Mouse (Mus musculus) MEL (cell line): ENCODE data around the gene Zfp653. TPM values are rescaled to one million over a fixed set of nuclear protein-coding genes. Genes with fewer than 3 reads are reported as not detected.

Source experiments
- DNase-seq: peaks from one replicate; pipeline ENCODE4 v3.0.0; 2011; ENCODE audit warnings: low read depth, low spot score
- H3K27ac ChIP-seq: 2 replicates; pipeline ENCODE4 v1.5.1; 2012; ENCODE audit warnings: low read depth, mild to moderate bottlenecking, control low read depth, low read length, moderate library complexity; ENCODE audit not compliant: control insufficient read depth
- H3K27me3 ChIP-seq, 2 experiments: fragments of 150-350 bp in 1 of 2; sonication (generic) in 1 of 2; 2 replicates each; pipeline ENCODE4 v1.6.1; 2012; ENCODE audit warnings: low read length in 2 of 2, mild to moderate bottlenecking in 2 of 2, improper control_type of control experiment in 1 of 2, moderate library complexity in 1 of 2; ENCODE audit not compliant: insufficient read depth in 2 of 2, control insufficient read depth in 1 of 2
- H3K36me3 ChIP-seq, 2 experiments: 2 replicates each; pipeline ENCODE4 v1.6.1; 2012 to 2014; ENCODE audit warnings: low read length in 2 of 2, improper control_type of control experiment in 1 of 2, inconsistent platforms in 1 of 2, mild to moderate bottlenecking in 1 of 2; ENCODE audit not compliant: insufficient read depth in 2 of 2, control insufficient read depth in 1 of 2
- H3K4me1 ChIP-seq, 2 experiments: fragments of 150-350 bp in 1 of 2; sonication (generic) in 1 of 2; 2 replicates each; pipeline ENCODE4 v1.6.1; 2012; ENCODE audit warnings: low read length in 2 of 2, improper control_type of control experiment in 1 of 2, mild to moderate bottlenecking in 1 of 2; ENCODE audit not compliant: insufficient read depth in 2 of 2, control insufficient read depth in 1 of 2
- H3K4me3 ChIP-seq, 2 experiments: fragments of 150-350 bp in 1 of 2; sonication (generic) in 1 of 2; 2 replicates each; pipeline ENCODE4 v1.5.1; 2012; ENCODE audit warnings: low read depth in 2 of 2, low read length in 2 of 2, mild to moderate bottlenecking in 2 of 2, moderate library complexity in 2 of 2, control low read depth in 1 of 2, improper control_type of control experiment in 1 of 2; ENCODE audit not compliant: control insufficient read depth in 1 of 2, insufficient read depth in 1 of 2
- H3K79me2 ChIP-seq: 2 replicates; pipeline ENCODE4 v1.6.1; 2012; ENCODE audit warnings: mild to moderate bottlenecking, low read length, moderate library complexity; ENCODE audit not compliant: control insufficient read depth, poor library complexity, insufficient read depth
- H3K9ac ChIP-seq: 2 replicates; pipeline ENCODE4 v1.6.1; 2012; ENCODE audit warnings: low read depth, mild to moderate bottlenecking, control low read depth, low read length, moderate library complexity; ENCODE audit not compliant: control insufficient read depth, poor library complexity, severe bottlenecking
- H3K9me3 ChIP-seq: fragments of 150-350 bp; sonication (generic); replicated peaks from 2 replicates; pipeline ENCODE4 v1.6.1; 2012; ENCODE audit warnings: mild to moderate bottlenecking, low read length, improper control_type of control experiment, moderate library complexity; ENCODE audit not compliant: insufficient read depth
- CHD1 ChIP-seq: IDR thresholded peaks from 2 replicates; pipeline ENCODE4 v1.6.1; 2012; ENCODE audit warnings: low read depth, mild to moderate bottlenecking, inconsistent platforms, low read length, improper control_type of control experiment
- CHD2 ChIP-seq: IDR thresholded peaks from 2 replicates; pipeline ENCODE4 v1.6.1; 2011; ENCODE audit warnings: low read length, improper control_type of control experiment
- CTCF ChIP-seq, 3 experiments: IDR thresholded peaks in 2 of 3; conservative IDR thresholded peaks in 1 of 3; 2 replicates each; pipeline ENCODE4 v1.5.1; 2011 to 2012; ENCODE audit warnings: low read length in 3 of 3, low read depth in 2 of 3, mild to moderate bottlenecking in 2 of 3, improper control_type of control experiment in 1 of 3, inconsistent platforms in 1 of 3, mixed read lengths in 1 of 3, moderate library complexity in 1 of 3; ENCODE audit not compliant: control insufficient read depth in 1 of 3, insufficient read depth in 1 of 3, poor library complexity in 1 of 3, severe bottlenecking in 1 of 3
- E2F4 ChIP-seq: IDR thresholded peaks from 2 replicates; pipeline ENCODE4 v1.6.1; 2011; ENCODE audit warnings: low read depth, low read length, improper control_type of control experiment, borderline replicate concordance
- ELF1 ChIP-seq: IDR thresholded peaks from 2 replicates; pipeline ENCODE4 v1.6.1; 2014; ENCODE audit warnings: low read depth, mild to moderate bottlenecking, inconsistent platforms, low read length, improper control_type of control experiment, moderate library complexity
- EP300 ChIP-seq, 2 experiments: IDR thresholded peaks; 2 replicates each; pipeline ENCODE4 v1.6.1; 2011; ENCODE audit warnings: improper control_type of control experiment in 2 of 2, low read length in 2 of 2, low read depth in 1 of 2, mild to moderate bottlenecking in 1 of 2
- ETS1 ChIP-seq: IDR thresholded peaks from 2 replicates; pipeline ENCODE4 v1.6.1; 2012; ENCODE audit warnings: low read depth, mild to moderate bottlenecking, inconsistent platforms, low read length, improper control_type of control experiment, moderate library complexity
- GABPA ChIP-seq: IDR thresholded peaks from 2 replicates; pipeline ENCODE4 v1.6.1; 2012; ENCODE audit warnings: low read depth, mild to moderate bottlenecking, inconsistent platforms, low read length, improper control_type of control experiment, moderate library complexity
- GATA1 ChIP-seq: IDR thresholded peaks from 2 replicates; pipeline ENCODE4 v1.6.1; 2011; ENCODE audit warnings: low read depth, low read length, improper control_type of control experiment
- HCFC1 ChIP-seq: IDR thresholded peaks from 2 replicates; pipeline ENCODE4 v1.6.1; 2012; ENCODE audit warnings: low read depth, mild to moderate bottlenecking, inconsistent platforms, low read length, improper control_type of control experiment, moderate library complexity
- KAT2A ChIP-seq: conservative IDR thresholded peaks from 2 replicates; pipeline ENCODE4 v1.6.1; 2012; ENCODE audit warnings: low read depth, low read length, improper control_type of control experiment, inconsistent platforms
- MAFK ChIP-seq: IDR thresholded peaks from 2 replicates; pipeline ENCODE4 v1.6.1; 2011; ENCODE audit warnings: low read depth, mild to moderate bottlenecking, low read length, improper control_type of control experiment, borderline replicate concordance
- MAX ChIP-seq: IDR thresholded peaks from 2 replicates; pipeline ENCODE4 v1.6.1; 2011; ENCODE audit warnings: low read length, improper control_type of control experiment
- MAZ ChIP-seq: IDR thresholded peaks from 2 replicates; pipeline ENCODE4 v1.6.1; 2012; ENCODE audit warnings: low read depth, mild to moderate bottlenecking, inconsistent platforms, low read length, improper control_type of control experiment
- MEF2A ChIP-seq: IDR thresholded peaks from 2 replicates; pipeline ENCODE4 v1.6.1; 2014; ENCODE audit warnings: low read depth, mild to moderate bottlenecking, inconsistent platforms, low read length, improper control_type of control experiment; ENCODE audit not compliant: poor library complexity, insufficient replicate concordance, severe bottlenecking; ENCODE audit errors: extremely low read depth
- MXI1 ChIP-seq: IDR thresholded peaks from 2 replicates; pipeline ENCODE4 v1.6.1; 2011; ENCODE audit warnings: mild to moderate bottlenecking, low read depth, low read length, improper control_type of control experiment
- MYB ChIP-seq: IDR thresholded peaks from 2 replicates; pipeline ENCODE4 v1.6.1; 2011; ENCODE audit warnings: mild to moderate bottlenecking, low read depth, low read length, improper control_type of control experiment
- MYC ChIP-seq: IDR thresholded peaks from 2 replicates; pipeline ENCODE4 v1.6.1; 2011; ENCODE audit warnings: low read depth, mild to moderate bottlenecking, low read length, improper control_type of control experiment, moderate library complexity
- NELFE ChIP-seq: IDR thresholded peaks from 2 replicates; pipeline ENCODE4 v1.6.1; 2011; ENCODE audit warnings: low read depth, low read length, improper control_type of control experiment
- NRF1 ChIP-seq: IDR thresholded peaks from 2 replicates; pipeline ENCODE4 v1.6.1; 2014; ENCODE audit warnings: low read depth, mild to moderate bottlenecking, inconsistent platforms, low read length, improper control_type of control experiment, moderate library complexity; ENCODE audit not compliant: poor library complexity, insufficient read depth, severe bottlenecking
- POLR2A ChIP-seq, 2 experiments: IDR thresholded peaks; 2 replicates each; pipeline ENCODE4 v1.6.1; 2011 to 2012; ENCODE audit warnings: low read length in 2 of 2, mild to moderate bottlenecking in 2 of 2, control low read depth in 1 of 2, improper control_type of control experiment in 1 of 2, low read depth in 1 of 2, moderate library complexity in 1 of 2; ENCODE audit not compliant: control insufficient read depth in 1 of 2, insufficient read depth in 1 of 2, poor library complexity in 1 of 2
- POLR2AphosphoS2 ChIP-seq: IDR thresholded peaks from 2 replicates; pipeline ENCODE4 v1.6.1; 2011; ENCODE audit warnings: low read length, improper control_type of control experiment
- POLR2AphosphoS5 ChIP-seq: IDR thresholded peaks from 2 replicates; pipeline ENCODE4 v1.6.1; 2012; ENCODE audit warnings: low read depth, borderline replicate concordance, mild to moderate bottlenecking, inconsistent platforms, low read length, moderate library complexity, mixed read lengths
- RAD21 ChIP-seq: IDR thresholded peaks from 2 replicates; pipeline ENCODE4 v1.6.1; 2011; ENCODE audit warnings: mild to moderate bottlenecking, low read depth, low read length, improper control_type of control experiment
- RCOR1 ChIP-seq: IDR thresholded peaks from 2 replicates; pipeline ENCODE4 v1.6.1; 2012; ENCODE audit warnings: low read depth, mild to moderate bottlenecking, inconsistent platforms, low read length, improper control_type of control experiment
- SIN3A ChIP-seq: IDR thresholded peaks from 2 replicates; pipeline ENCODE4 v1.6.1; 2012; ENCODE audit warnings: low read length, improper control_type of control experiment, inconsistent platforms
- SMC3 ChIP-seq: IDR thresholded peaks from 2 replicates; pipeline ENCODE4 v1.6.1; 2011; ENCODE audit warnings: low read depth, low read length, improper control_type of control experiment
- TAL1 ChIP-seq: IDR thresholded peaks from 2 replicates; pipeline ENCODE4 v1.6.1; 2012; ENCODE audit warnings: mild to moderate bottlenecking, inconsistent platforms, low read length, moderate library complexity, mixed read lengths
- TBP ChIP-seq: IDR thresholded peaks from 2 replicates; pipeline ENCODE4 v1.8.0; 2011; ENCODE audit warnings: low read depth, low read length, improper control_type of control experiment
- TCF12 ChIP-seq: IDR thresholded peaks from 2 replicates; pipeline ENCODE4 v1.6.1; 2014; ENCODE audit warnings: low read depth, mild to moderate bottlenecking, inconsistent platforms, low read length, improper control_type of control experiment, moderate library complexity
- UBTF ChIP-seq: IDR thresholded peaks from 2 replicates; pipeline ENCODE4 v1.6.1; 2012; ENCODE audit warnings: low read depth, mild to moderate bottlenecking, inconsistent platforms, low read length, improper control_type of control experiment, moderate library complexity, borderline replicate concordance; ENCODE audit not compliant: insufficient read depth
- USF1 ChIP-seq: IDR thresholded peaks from 2 replicates; pipeline ENCODE4 v1.6.1; 2014; ENCODE audit warnings: low read depth, mild to moderate bottlenecking, inconsistent platforms, low read length, improper control_type of control experiment, moderate library complexity
- USF2 ChIP-seq, 2 experiments: IDR thresholded peaks; 2 replicates each; pipeline ENCODE4 v1.6.1; 2011 to 2012; ENCODE audit warnings: improper control_type of control experiment in 2 of 2, low read length in 2 of 2, borderline replicate concordance in 1 of 2, inconsistent platforms in 1 of 2, low read depth in 1 of 2, mild to moderate bottlenecking in 1 of 2; ENCODE audit not compliant: insufficient read depth in 1 of 2
- ZC3H11A ChIP-seq: IDR thresholded peaks from 2 replicates; pipeline ENCODE4 v1.6.1; 2012; ENCODE audit warnings: low read depth, mild to moderate bottlenecking, inconsistent platforms, low read length, improper control_type of control experiment
- ZKSCAN1 ChIP-seq: IDR thresholded peaks from 2 replicates; pipeline ENCODE4 v1.6.1; 2012; ENCODE audit warnings: low read depth, mild to moderate bottlenecking, inconsistent platforms, low read length, improper control_type of control experiment, moderate library complexity
- ZMIZ1 ChIP-seq: IDR thresholded peaks from 2 replicates; pipeline ENCODE4 v1.6.1; 2012; ENCODE audit warnings: low read depth, mild to moderate bottlenecking, inconsistent platforms, low read length, improper control_type of control experiment, moderate library complexity
- polyA plus RNA-seq, 2 experiments: library from polyadenylated mRNA; stranded (reverse) in 1 of 2; unstranded in 1 of 2; fragments of >175 nt in 1 of 2; fragments of >200 nt in 1 of 2; gene quantifications; 2 replicates each; pipeline versions ENCODE4 v1.2.1 to v1.2.4; 2012; ENCODE audit warnings: low replicate concordance in 2 of 2, low read depth in 1 of 2; ENCODE audit not compliant: insufficient read length in 2 of 2, insufficient read depth in 1 of 2, missing spikeins in 1 of 2
- total RNA-seq: library from RNA; depleted of rRNA; stranded (reverse); fragments of 300-350 nt; gene quantifications from 2 replicates; pipeline ENCODE4 v1.2.3, GENCODE M21; 2012

The Zfp653 gene
- total and polyA plus RNA-seq, 3 experiments: 19.2 to 40.4 TPM; not detected in 1

DNA sequence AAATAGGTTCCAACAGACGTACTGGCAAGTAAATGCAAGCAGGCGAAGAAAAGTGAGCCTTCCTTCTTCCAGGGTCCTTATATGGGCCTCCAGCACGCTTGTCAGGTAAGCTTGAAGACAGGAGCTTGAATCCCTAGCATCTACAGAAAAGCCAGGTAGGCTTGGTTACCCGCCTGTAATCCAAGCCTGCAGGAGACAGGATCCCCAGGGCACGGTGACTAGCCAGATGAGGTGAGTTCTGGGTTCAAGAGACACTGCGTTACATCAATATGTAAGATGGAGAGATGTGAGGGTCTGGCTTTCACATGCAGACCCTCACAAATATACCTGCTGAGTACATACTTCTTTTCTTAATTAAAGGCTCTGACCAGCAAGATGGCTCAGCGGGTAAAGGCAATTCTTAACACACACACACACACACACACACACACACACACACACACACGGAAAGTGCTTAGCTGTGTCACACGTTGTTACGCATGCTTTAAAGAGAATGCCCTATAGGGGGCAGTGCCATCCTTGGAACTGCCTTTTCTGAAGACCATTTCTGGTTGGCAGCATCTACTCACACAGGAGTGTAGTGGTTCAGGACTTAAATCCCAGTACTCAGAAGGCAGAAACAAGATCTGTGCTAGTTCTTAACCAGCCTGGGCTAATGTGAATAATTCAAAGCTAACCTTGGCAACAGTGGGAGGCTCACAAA, 46.7 kb upstream of the Zfp653 start:
- Histone ChIP-seq H3K27me3 (no peaks in the 10 kb centered on the region), H3K9me3 (no peaks in the 10 kb centered on the region), H3K27ac (no peak overlapping the region), H3K79me2 (peaks cover 13% of the 10 kb centered on the region), H3K4me3 (peak overlapping the region; percentile 62 to 70), H3K4me1 (peaks cover 16 to 46% of the 10 kb centered on the region in 2 experiments), H3K9ac (peak overlapping the region; percentile 60), H3K36me3 (peaks cover 0 to 30% of the 10 kb centered on the region in 2 experiments; a peak in 3 of 4 replicates)
- DNase-seq: peak; percentile 97
- TF ChIP-seq GATA1 (no peak), USF1 (no peak; the same call in 1 of the 2 replicates), MXI1 (peak; percentile 67; the same call in 1 of the 2 replicates), MEF2A (no peak), POLR2AphosphoS5 (no peak), ZC3H11A (peak; percentile 80), CTCF (IDR thresholded peaks at IDR 0.05 in 2 of 3, conservative IDR thresholded peaks at IDR 0.05 in 1 of 3; ENCODE audit: control insufficient read depth in 1 of 3, insufficient read depth in 1 of 3, low read depth in 2 of 3, low read length in 3 of 3, poor library complexity in 1 of 3, severe bottlenecking in 1 of 3) (peak in 2 of 3 experiments; percentile 89 to 96; a peak in 4 of 6 replicates), MAZ (no peak), TCF12 (0 out of 2 replicates have a peak, but pooled peaks have one; percentile 20), POLR2A (IDR thresholded peaks at IDR 0.05; ENCODE audit: control insufficient read depth in 1 of 2, insufficient read depth in 1 of 2, low read depth in 1 of 2, low read length in 2 of 2, poor library complexity in 1 of 2) (no peak), MAFK (no peak), CHD1 (0 out of 2 replicates have a peak, but pooled peaks have one; percentile 66), USF2 (IDR thresholded peaks at IDR 0.05; ENCODE audit: borderline replicate concordance in 1 of 2, insufficient read depth in 1 of 2, low read depth in 1 of 2, low read length in 2 of 2) (no peak), CHD2 (no peak), ELF1 (no peak), E2F4 (no peak), KAT2A (no peak), RAD21 (peak; percentile 84), GABPA (no peak), POLR2AphosphoS2 (no peak), NELFE (no peak), MAX (no peak; the same call in 1 of the 2 replicates), ZMIZ1 (no peak), ZKSCAN1 (no peak), SMC3 (peak; percentile 80), RCOR1 (no peak), TAL1 (no peak), TBP (peak; percentile 57; the same call in 1 of the 2 replicates), SIN3A (0 out of 2 replicates have a peak, but pooled peaks have one; percentile 5), EP300 (IDR thresholded peaks at IDR 0.05; ENCODE audit: low read depth in 1 of 2, low read length in 2 of 2) (no peak), HCFC1 (0 out of 2 replicates have a peak, but pooled peaks have one; percentile 59), MYC (peak; percentile 94), ETS1 (no peak), NRF1 (no peak), UBTF (no peak), MYB (no peak)
